Mouse (Mus musculus) testis, adult 2 months (tissue): ENCODE measurements around the gene Epha6.

Experiments used
- CTCF ChIP-seq: fragments of 200-500 bp; IDR thresholded peaks from 2 replicates; pipeline ENCODE4 v1.5.1; 2012; ENCODE audit warnings: low read depth, mild to moderate bottlenecking, inconsistent platforms, low read length, moderate library complexity; ENCODE audit not compliant: control insufficient read depth, insufficient read depth, insufficient replicate concordance
- POLR2A ChIP-seq: fragments of 200-500 bp; IDR thresholded peaks from 2 replicates; pipeline ENCODE4 v1.6.1; 2012; ENCODE audit warnings: low read depth, mild to moderate bottlenecking, inconsistent platforms, low read length, moderate library complexity; ENCODE audit not compliant: control insufficient read depth

DNA sequence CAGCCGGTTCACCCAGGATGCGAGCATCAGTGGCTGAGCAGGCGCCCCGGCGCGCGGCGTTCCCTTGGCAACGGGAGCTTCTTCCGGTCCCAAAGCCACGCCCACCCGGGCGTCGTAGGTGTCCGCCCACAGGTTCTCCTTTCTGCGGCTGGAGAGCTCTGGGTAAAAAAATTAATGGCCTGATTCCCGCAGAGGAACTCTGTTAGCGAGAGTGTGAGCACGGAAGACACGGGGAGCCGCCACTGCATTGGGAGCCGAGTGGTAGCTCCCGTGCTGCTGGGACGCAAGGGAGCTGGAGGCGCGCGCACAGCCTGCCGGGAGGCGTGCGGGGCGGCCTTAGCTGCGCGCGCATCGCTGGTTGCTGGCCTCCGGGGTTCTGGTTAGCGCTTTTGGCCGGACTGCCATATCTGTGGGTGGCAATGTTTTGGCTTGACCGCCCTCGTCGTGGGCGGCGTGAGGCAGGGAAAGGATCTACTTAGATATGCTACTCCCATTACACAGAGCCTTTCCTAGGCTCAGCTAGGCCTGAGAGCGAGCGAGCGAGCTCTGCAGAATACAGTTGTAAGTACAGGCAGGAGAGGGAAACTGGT is 966.1 kb downstream of the Epha6 start, which contains the start of gene Arl6:
- 0 out of 2 replicates have a peak, but pooled peaks have one; percentile 5 for TF ChIP-seq CTCF
- peak; percentile 71 for TF ChIP-seq POLR2A
